Mouse (Mus musculus) induced T-regulatory cell, adult 2 months (primary cell): ENCODE data around the gene Tcp11l2.

Source experiments
- DNase-seq: peaks from one replicate; pipeline ENCODE4 v3.0.0-alpha.2; 2012; ENCODE audit warnings: low read depth

Tcp11l2 gene

DNA sequence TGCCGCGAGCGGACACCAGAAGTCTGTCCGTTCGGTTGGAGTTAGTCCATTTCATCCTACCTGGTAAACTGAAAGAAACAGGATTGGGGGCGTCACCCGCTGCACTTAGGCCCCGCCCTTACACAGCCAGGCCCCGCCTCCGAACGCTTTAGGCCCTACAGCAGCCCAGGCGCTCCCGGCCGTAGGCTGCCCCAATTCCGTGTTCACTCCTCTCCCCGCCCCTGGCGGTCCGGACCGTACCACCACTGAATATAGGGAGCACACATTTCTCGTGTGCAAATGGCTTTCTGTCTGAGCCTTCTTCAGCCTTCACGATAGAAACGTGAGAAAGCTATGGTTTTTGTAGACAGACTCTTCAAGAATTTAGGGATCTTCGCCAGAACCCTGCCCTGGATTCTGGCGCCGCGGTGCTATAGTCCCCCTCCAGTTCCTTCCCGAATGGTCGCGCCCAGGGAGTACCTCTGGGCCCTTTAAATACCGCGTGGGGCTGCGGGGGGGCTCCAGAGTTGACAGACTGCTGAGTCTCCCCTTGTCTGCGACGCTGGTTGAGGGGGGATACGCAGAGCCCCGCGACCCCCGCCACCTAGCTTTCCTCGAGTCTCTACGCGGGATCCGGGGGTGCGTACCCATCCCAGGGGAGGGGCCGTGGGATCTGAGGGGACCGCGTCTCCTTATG is at the start of gene Tcp11l2:
Gene Tcp11l2 (plus strand): TSS at position 232 of the 676 bp plus-strand sequence.
- peak; percentile 98 for DNase-seq

DNA sequence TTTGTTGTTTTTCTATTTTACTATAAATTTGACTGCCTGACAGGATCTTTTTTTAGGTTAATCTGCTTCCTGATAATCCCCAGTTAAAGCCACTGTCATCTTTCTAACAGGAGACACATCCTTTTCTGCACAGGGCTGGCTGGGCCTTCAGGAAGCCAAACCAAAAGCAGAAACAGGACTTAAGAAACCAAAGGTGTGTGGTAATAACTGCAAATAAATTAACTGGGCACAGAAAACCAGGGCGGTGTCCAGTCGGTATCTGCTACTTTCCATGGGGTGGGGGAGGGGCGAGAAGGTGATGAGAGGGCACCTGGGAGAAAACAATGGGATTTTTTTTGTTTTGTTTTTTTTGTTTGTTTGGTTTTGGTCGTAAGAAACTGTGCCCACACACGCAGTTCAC is 49.4 kb upstream of the Tcp11l2 start:
- no peak for DNase-seq

DNA sequence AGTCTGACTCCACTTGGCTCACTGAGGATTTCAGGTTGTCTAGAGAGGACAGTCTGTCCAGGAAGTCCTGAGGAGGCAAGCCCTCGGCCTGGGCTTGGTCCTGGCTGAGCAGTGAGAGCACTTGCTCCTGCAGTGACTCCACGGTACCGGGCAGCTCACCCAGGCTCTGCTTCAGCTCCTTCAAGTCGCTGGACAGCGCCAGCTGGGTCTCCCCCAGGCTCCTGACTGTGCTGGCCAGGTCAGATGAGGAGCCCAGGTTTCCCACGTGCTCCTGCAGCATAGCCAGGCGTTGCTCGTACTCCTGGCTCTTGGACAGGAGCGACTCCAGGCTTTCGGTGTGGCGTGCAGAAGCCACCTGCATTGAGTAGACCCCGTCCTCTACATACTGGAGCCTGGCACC is 48.8 kb upstream of the Tcp11l2 start:
- no peak for DNase-seq

GRCm38 (mm10) chr10:84530388-84530787 is 46.0 kb upstream of the Tcp11l2 start:
- no peak for DNase-seq

- no peak for DNase-seq
Measured at GRCm38 (mm10) chr10:84531576-84531975, 44.9 kb upstream of the Tcp11l2 start.

- no peak for DNase-seq
Measured at GRCm38 (mm10) chr10:84532191-84532889, 44.1 kb upstream of the Tcp11l2 start.

DNA sequence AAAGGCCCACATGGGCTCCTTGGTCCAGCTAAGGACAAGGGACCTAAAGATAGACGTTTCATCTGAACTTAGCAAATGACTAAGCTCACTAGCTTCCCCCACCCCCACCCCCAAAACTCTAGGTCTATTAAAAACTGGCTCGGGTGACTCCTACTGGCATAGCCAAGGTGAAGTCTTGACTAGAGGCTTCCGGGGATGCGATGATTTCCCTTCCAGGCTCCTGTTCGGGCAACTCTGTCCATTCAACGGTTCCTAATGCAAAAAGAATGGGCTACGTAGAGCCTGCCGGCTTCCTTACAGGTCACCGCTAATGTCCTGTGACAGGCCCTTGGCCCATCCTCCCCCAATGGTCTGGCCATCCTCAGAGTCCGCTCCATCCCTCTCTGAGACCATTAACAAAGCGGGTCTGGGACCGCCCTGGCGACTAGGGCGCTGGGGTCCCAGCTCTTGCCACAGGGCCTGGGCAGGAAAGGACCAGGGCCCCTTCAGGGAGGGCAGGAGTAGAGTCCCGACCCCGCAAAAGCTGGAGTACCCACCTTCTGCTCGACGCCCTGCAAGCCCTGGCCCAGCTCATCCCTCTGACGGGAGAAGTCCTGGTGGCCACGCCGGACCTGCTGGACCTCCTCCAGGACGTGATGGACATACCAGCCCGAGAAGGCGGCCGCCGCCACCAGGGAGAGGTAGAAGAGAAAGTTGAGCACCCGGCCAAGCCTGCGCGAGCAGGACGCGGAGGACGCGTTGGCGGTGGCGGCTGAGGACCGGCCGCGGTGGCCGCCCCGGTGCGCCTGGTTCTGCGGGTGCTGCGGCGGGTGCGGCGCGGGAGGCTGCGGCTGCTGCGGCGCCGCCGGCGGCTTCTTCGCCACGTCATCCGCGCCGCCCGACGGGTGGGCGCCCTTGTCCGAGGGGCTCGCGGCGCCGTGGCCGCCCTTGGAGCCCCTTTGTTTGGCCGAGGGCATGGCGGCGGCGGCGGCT is 43.2 kb upstream of the Tcp11l2 start:
- no peak for DNase-seq

DNA sequence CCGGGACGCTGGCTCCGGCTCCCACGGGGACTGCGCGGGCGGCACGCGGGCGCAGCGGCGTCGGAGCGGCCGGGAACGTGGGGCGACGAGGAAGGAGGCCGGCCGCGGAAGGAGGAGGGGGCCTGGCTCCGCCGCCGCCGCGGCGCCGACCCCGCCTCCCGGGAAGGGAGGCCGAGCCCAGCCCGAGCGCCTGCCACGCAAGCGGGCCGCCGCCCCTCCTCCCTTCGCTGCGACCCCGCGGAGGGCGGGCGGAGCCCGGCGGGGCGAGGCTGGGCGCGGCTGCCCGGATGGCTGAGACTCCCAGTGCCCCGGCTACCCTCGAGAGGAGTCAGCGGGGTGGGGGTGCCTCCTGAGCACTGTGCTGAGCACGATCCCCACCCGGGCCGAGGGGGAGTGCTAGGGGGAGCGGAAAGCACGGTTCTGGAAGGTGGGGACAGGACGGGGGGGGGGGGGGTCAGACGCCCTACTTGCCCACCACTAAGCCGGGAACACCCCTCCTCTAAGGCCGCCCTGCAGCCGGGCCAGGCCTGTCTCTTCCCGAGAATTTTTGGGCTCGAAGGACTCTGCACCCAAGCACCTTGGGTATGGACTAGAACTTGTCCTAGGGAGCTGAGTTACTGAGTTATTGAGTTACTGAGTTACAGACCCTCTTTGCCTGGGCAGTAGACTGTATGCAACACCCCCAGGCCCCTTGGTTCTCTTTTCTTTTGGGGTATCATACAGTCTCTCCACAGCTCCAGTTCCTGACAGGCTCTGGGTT is 42.3 kb upstream of the Tcp11l2 start, which contains the start of gene Ckap4:
Gene Ckap4 (minus strand): TSS at position 151 of the 760 bp plus-strand sequence.
- DNase-seq = peak; percentile 35

GRCm38 (mm10) chr10:84535458-84535857 is 41.0 kb upstream of the Tcp11l2 start:
- DNase-seq = no peak

DNA sequence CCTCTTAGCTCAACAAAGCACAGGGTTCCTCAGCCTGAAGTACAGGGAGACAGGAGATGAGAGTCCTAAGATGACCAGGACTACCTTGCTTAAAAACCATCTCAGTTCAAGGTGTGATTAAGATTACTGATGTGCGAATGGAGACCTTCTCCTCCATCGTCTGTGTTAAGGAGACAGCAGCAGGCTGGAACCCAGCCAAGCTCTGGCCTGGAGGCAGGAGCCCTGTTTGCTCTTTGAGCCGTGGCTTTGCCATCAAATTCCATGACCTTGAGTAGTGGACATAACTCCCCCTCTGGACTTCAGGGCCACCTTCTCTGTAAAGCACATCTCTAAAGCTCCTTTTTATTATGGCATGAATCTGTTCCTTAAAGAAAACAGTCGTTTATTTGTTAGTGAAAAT is 40.6 kb upstream of the Tcp11l2 start:
- no peak for DNase-seq

GRCm38 (mm10) chr10:84539651-84540050 is 36.8 kb upstream of the Tcp11l2 start:
- DNase-seq = no peak

DNA sequence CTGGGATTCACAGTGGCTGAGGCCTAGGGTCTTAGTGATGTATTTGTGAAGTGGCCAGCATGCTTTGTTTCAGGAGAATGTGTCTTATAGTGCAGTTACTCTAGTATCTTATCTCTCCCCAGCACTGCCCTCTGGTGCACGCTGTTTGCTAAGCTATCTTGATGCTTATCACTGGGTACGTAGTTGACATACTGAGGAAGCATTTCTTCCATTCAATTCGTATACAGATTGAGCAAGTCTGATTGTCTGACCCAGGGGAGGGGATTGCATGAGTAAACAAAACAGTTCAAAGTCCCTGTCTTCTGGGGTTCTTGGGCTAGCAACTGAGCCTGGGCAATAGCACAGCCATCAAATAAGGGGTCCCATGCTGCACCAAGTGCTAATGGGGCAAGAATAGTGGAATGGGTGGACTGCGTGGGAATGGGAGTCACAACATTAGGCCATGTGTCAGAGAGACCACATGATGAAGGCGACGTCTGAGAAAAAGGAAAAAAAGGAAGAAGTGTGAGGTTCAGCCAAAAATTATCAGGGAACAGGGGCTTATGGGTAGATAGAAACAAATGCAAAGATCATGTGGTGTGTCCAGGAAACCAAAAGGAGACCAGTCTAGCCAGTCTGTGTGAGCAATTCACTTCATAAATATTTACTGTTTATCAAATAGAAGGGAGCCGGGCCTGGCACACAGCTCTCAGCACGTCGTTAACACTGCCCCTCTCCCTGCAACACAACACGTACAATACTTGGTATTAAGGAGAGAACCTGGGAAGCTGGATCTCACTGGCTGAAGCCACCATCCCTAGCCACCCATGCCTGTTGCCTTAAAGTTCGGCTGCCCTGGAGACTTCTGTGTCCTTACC is 33.4 kb upstream of the Tcp11l2 start:
- no peak for DNase-seq

GRCm38 (mm10) chr10:84544841-84545610 is 31.4 kb upstream of the Tcp11l2 start:
- DNase-seq = no peak

DNA sequence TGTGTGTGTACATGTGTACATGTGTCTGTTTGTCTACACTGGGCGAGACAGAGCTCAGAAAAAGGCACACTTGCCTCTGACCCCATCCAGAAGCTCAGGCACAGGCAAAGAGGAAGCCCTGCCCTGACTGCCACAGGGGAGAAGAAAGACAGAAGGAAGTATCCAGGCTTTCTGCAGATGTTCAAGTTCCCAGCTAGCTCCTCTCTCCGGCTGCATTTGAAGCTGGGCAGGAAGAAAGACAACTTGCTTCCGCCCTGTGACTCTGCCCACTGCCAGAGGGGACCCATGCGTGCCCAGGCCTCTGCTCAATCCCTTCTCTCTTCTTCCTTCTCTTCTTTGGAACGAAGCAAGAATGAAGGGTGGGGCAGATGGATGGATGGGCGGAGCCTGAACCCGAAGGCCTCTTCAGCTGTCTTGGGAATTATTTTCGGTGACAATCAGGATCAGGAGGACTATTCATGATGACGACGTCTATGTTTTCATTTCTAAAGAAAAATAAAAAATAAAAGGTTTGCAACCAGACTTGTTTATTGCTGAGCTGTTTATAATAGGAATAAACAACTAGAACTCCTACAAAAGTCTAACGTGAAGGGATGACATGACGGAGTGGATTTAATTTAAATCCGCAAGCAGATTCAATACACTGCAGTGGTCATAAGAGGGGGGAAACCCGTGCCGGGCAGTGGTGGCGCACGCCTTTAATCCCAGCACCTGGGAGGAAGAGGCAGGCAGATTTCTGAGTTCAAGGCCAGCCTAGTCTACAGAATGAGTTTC is 27.1 kb upstream of the Tcp11l2 start:
- no peak for DNase-seq

- DNase-seq = peak; percentile 11
Measured at GRCm38 (mm10) chr10:84549920-84550293, 26.5 kb upstream of the Tcp11l2 start.

DNA sequence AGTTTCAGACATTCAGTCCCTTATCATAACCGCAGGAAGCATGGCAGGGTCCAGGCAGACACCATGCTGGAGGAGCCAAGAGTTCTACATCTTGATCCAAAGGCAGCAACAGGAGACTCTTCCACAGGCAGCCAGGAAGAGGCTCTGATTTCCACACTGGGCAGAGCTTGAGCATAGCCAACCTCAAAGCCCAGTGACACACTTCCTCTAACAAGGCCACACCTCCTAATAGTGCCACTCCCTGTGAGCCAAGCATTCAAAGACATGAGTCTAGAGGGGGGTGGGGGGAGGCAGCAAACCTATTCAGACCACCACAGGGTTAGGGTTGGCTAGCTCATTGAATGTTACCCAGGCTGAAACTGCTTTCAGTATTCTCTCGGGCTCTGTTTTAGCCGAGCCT is 24.6 kb upstream of the Tcp11l2 start:
- DNase-seq = no peak

GRCm38 (mm10) chr10:84552477-84552876 is 23.9 kb upstream of the Tcp11l2 start:
- DNase-seq = no peak

- no peak for DNase-seq
Measured at GRCm38 (mm10) chr10:84554291-84555009, 22.0 kb upstream of the Tcp11l2 start.

DNA sequence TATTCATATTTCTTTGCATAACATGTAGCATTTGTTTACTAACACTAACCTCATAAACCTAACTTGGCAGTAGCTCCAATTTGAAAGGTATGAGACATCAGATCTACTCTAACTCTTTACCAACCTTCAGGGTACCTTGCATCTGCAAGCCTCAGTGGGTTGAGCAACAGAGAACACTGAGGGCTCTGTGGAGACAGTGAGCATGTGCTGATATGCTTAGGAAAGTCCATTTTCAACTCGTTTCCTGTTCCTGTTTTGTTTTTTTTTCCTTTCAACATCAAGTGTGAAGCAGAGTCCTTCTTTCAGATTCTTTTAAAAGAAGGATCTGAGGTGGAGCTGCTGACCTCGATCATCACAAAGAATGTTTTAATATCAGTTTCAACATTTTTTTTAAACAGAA is 20.3 kb upstream of the Tcp11l2 start:
- no peak for DNase-seq
